Mouse (Mus musculus) gonadal fat pad, adult 2 months (tissue): ENCODE data around the gene Gm20481. TPM values are rescaled to one million over a fixed set of nuclear protein-coding genes. Genes with fewer than 3 reads are reported as not detected.
"Not testable (repeated sequence)": the region's sequence is repeated elsewhere in the genome, so short reads cannot be mapped to it uniquely, and the experiment has no call there.

ENCODE experiments used
- DNase-seq: peaks from one replicate; pipeline ENCODE4 v3.0.0-alpha.2; 2012; ENCODE audit warnings: low read depth
- polyA plus RNA-seq: library from polyadenylated mRNA; depleted of rRNA; stranded (reverse); fragments of >200 nt; gene quantifications from 2 replicates; pipeline ENCODE4 v1.2.3, GENCODE M21; 2012; rRNA removed

Gm20481 gene
- polyA plus RNA-seq: 0.24 TPM in 1 of 2 replicates, not detected in the other

DNA sequence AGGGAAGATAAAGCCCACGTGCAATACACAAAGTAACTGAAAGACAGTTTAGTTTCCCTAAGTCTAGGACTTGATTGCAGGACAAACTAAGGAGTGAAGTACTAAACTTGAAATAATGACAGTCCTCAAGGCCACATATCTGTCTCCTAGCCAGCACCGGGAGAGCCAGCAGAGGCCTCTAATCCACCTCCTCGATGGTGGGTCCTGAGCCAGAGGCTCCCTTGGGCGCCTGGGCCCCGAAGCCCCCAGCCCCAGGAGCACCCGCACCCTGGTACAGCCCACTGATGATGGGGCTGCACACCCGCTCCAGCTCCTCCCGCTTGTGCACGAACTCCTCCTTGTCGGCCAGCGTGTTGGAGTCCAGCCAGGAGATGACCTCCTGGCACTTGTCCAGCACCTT is at the start of gene Gm20481:
Gm20481 (plus strand) TSS at position 91 of the 400 bp plus-strand sequence.
- DNase-seq: not testable (repeated sequence)

GRCm38 (mm10) chr17:34922939-34923338 is 46.8 kb upstream of the Gm20481 start:
- no peak for DNase-seq

GRCm38 (mm10) chr17:34924258-34924657 is 45.5 kb upstream of the Gm20481 start:
- DNase-seq: no peak

DNA sequence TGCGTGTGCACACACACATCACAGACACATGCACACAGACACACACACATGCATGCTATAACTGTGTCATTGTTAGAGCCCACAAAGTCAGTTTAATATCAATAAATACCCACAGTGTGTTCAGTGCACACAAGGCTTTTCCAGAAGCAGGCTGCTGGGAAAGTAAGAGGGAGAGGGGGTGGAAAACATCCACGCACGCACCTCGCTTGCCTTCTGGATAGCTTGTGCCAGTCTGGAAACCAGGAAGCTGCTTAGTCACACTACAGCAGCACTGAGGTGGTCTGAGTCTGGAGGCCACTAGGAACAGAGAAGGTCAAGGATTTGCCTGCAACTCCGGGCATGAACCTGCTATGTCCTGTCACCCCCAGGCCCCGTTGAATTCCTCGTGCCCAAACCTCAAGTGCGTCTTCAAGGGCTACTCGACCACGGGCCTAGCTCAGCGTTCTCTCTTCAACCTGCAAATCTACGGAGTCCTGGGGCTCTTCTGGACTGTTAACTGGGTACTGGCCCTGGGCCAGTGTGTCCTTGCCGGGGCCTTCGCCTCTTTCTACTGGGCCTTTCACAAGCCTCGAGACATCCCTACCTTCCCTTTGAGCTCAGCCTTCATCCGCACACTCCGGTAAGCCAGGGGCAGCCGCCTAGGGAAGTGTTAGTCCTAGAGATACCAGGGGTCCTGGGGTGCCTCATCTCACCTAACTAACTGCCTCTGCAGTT is 42.2 kb upstream of the Gm20481 start:
- DNase-seq: no peak

DNA sequence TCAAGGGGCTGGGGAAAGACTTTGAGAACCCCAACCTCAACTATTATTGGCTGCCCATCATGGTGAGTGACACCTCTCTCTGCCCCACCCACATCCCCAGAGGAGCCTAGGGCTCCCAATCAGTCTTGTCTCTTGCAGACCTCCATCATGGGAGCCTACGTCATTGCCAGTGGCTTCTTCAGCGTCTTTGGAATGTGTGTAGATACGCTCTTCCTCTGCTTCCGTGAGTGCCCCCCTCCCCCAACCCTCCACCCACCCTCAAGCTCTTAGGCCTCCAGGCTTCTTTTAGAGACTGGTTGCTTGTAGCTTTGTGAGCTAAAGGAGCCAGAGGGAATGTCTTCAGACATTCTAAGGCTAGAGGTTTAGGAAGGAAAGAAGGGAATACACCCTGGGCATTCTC is 40.9 kb upstream of the Gm20481 start:
- DNase-seq: no peak

GRCm38 (mm10) chr17:34931061-34931734 is 38.5 kb upstream of the Gm20481 start, which contains the start of gene Neu1:
TSS of gene Neu1 (plus strand) at chr17:34931253.
- DNase-seq: peak; percentile 85

- DNase-seq: no peak
Measured at GRCm38 (mm10) chr17:34931735-34932098, 38.0 kb upstream of the Gm20481 start.

DNA sequence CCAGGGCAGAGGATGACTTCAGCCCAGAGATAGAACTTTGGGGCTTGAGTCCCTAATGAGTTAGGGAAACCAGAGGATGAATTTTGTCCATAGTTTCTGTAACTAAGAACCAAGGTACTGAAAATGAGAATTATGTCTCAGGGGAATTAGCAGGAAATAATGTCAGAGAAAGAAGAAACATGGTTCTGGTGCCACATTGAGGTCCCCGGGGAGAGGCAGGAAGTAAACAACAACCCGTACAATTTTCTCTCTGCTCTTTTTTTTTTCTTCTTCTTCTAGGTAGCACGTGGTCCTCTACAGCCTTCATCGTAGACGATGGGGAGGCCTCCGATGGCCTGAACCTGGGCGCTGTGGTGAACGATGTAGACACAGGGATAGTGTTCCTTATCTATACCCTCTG is 37.4 kb upstream of the Gm20481 start:
- no peak for DNase-seq

GRCm38 (mm10) chr17:34934031-34934430 is 35.7 kb upstream of the Gm20481 start:
- DNase-seq: no peak

DNA sequence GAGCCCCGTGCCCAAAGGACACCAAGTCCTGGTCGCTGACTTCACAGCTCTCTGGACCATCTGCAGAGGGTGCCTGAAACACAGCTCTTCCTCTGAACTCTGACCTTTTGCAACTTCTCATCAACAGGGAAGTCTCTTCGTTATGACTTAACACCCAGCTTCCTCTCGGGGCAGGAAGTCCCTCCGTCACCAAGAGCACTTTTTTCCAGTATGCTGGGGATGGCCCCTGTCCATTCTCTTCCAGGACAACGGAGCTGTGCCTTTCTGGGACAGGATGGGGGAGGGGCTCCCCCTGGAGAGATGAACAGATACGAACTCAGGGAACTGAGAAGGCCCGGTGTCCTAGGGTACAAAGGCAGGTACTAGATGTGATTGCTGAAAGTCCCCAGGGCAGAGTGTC is 34.9 kb upstream of the Gm20481 start:
- DNase-seq: no peak

DNA sequence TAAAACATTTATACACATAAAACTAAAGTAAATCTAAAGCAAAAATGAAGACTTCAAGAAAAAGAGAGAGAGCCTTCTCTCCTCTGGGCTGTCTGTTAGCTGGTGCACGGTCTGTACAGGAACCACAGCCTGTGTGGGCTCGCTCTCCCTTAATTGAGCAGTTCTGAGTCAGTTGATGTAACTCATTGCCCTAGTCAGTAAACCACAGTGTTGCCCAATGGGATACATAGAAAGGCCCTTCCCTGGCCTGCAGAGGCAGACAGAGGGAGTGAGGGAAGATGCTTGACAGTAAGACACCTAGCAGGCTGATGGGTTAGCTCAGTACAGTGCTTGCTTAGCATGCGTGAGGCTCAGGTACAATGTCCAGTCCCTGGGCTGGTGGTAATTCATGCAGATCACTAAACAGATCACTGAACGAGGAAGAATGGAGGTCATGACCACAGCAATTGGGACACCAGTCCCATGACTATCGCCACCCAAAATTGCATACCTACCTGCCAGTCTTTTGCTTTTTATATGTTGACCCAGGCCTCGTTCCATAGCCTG is 31.7 kb upstream of the Gm20481 start:
- no peak for DNase-seq

- no peak for DNase-seq
Measured at GRCm38 (mm10) chr17:34941344-34942041, 28.2 kb upstream of the Gm20481 start.

GRCm38 (mm10) chr17:34943128-34943815 is 26.4 kb upstream of the Gm20481 start:
- DNase-seq: no peak

DNA sequence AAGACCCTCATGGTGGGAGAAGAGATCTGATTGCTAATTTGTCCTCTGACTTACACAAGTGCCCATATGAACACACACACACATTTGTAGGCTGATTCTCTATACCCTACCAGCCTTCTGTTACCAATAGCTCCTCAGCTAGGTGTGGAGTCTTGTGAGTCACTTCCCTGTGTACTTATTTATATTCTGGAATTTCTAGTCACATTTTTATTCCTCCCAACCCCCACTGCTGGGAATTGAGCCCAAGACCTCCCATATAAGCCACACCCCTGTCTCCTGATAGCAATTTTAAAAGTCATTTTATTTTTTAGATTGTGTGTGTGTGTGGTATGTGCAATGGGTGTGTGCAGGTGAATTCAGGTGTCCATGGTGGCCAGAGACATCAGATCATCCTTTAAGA is 25.4 kb upstream of the Gm20481 start:
- DNase-seq: no peak

GRCm38 (mm10) chr17:34946486-34947140 is 23.1 kb upstream of the Gm20481 start:
- DNase-seq: no peak

GRCm38 (mm10) chr17:34947606-34948005 is 22.1 kb upstream of the Gm20481 start:
- no peak for DNase-seq

DNA sequence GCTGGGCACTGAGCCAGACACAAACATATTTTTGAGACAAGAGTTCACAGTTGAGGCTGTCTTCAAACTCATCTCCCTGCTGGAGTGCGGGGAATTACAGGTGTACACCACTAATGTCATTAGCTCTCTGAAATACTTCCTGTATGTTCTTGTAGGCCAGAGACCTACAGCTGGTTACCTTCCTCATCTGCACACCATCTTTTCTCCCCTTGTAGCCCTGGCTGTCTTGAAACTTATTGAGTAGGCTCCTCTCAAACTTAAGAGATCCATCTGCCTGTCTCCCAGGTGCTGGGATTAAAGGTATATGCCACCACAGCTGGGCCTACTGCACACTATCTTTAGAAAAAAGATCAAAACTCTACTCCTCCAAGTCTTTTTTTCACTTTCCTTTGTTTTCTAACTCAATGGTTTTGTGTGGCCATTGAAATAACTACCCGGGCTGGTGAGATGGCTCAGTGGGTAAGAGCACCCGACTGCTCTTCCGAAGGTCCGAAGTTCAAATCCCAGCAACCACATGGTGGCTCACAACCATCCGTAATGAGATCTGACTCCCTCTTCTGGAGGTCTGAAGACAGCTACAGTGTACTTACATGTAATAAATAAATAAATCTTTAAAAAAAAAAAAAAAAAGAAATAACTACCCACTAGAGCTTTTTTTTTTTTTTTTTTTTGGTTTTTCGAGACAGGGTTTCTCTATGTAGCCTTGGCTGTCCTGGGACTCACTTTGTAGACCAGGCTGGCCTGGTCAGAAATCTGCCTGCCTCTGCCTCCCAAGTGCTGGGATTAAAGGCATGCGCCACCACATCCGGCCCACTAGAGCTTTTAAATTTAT is 20.8 kb upstream of the Gm20481 start:
- not testable (repeated sequence) for DNase-seq

DNA sequence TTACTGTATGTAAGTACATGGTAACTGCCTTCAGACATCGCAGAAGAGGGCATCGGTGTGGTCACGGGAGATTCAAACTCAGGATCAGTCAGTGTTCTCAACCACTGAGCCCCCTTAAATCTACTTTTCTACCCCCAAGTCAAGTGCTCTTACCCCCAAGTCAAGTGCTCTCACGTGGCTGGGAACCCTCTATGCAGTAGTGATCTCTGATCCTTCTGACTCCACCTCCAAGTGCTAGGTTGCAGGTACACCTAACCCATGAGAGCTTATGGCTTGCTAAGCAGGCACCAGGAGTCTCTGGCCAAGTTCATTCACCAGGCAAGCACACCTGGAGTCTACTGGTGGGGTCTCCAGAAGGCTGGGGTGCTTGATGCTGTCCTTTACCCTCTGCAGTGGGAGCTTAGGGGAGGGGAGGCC is 20.2 kb upstream of the Gm20481 start:
- DNase-seq: no peak

DNA sequence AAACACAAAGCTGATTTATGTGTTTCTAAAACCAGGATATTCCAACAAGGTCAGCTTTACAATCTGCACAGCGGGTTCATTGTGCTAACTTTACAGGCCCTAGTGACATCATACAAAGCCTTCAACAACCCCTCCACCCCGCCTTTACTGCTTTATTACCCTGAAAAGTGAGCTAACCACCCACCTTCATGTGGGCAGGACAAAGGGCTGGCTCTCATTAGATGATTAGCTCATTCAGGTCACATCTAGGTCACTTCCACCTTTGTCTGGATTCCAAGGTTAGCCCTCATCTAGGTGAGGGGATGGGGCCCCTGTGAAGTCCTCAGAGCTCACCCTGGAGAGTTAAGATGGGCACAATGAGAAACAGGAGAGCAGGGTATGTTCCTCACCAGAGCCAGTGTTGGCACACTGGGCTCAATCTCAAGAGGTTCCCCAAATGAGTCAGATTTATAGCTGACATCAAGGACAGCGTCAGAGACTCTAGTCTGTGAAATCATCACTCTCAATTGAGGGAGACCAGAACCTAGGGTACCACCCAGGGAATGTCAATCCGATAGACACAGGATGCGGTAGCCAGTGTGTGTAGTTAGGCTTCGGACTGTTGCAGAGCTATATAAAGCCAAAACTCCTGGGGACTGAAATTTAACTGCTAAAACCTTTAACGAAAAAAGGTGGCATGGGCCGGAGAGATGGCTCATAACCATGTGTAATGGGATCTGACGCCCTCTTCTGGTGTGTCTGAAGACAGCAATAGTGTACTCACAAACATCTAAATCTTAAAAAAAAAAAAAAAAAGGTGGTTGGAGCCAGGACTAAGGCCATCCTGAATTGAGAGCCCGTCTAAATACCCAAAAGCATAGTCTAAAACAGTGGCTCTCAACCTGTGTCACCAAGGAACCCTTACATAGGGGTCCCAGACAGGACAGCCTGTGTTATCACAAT is 18.9 kb upstream of the Gm20481 start:
- no peak for DNase-seq
